Mouse (Mus musculus): Measurements from ENCODE around the gene Muc5b.
"Not testable (repeated sequence)": the region's sequence is repeated elsewhere in the genome, so short reads cannot be mapped to it uniquely, and the experiment has no call there.

GRCm38 (mm10) chr7:141809933-141810332 is 28.9 kb upstream of the Muc5b start:
- not testable (repeated sequence) for TF ChIP-seq CTCF (IDR thresholded peaks at IDR 0.05; ENCODE audit: control insufficient read depth, insufficient read depth, low read length); POLR2A (IDR thresholded peaks at IDR 0.05; ENCODE audit: borderline replicate concordance, control insufficient read depth, low read depth, low read length)
